Mouse (Mus musculus) liver, embryonic 14.5 days (tissue): Measurements from ENCODE around the gene Chmp1a. TPM values are rescaled to one million over a fixed set of nuclear protein-coding genes. Genes with fewer than 3 reads are reported as not detected.
"Not testable (repeated sequence)": the region's sequence is repeated elsewhere in the genome, so short reads cannot be mapped to it uniquely, and the experiment has no call there.

Experiments
- ATAC-seq: fragments of 200-750 bp; cut with Nextera tagmentation; 2 replicates; pipeline ENCODE4 v1.8.0; 2017; ENCODE audit warnings: moderate number of reproducible peaks, mild to moderate bottlenecking, moderate library complexity; ENCODE audit not compliant: insufficient read depth
- DNase-seq, 3 experiments: peaks; one replicate each; pipeline ENCODE4 v3.0.0-alpha.2; 2012 to 2013; ENCODE audit warnings: low read depth in 3 of 3, low spot score in 3 of 3
- H3K27ac ChIP-seq: fragments of 300-500 bp; sonication (generic); 2 replicates; pipeline ENCODE4 v1.5.1; 2014; ENCODE audit warnings: moderate library complexity, mild to moderate bottlenecking, control low read depth, inconsistent platforms
- H3K27me3 ChIP-seq: fragments of 300-500 bp; sonication (generic); 2 replicates; pipeline ENCODE4 v1.6.1; 2014; ENCODE audit warnings: mild to moderate bottlenecking, low read length, moderate library complexity; ENCODE audit not compliant: control insufficient read depth, insufficient read depth
- H3K36me3 ChIP-seq: fragments of 300-500 bp; sonication (generic); replicated peaks from 2 replicates; pipeline ENCODE4 v1.6.1; 2014; ENCODE audit warnings: low read depth; ENCODE audit not compliant: control insufficient read depth, insufficient read depth
- H3K4me1 ChIP-seq, 2 experiments: fragments of 200-500 bp in 1 of 2; fragments of 300-500 bp in 1 of 2; sonication (generic) in 1 of 2; replicated peaks; 2 replicates each; pipeline ENCODE4 v1.6.1; 2012 to 2014; ENCODE audit warnings: antibody characterized with exemption in 1 of 2, inconsistent platforms in 1 of 2, low read length in 1 of 2; ENCODE audit not compliant: control insufficient read depth in 2 of 2, insufficient read depth in 2 of 2
- H3K4me2 ChIP-seq: fragments of 300-500 bp; sonication (generic); 2 replicates; pipeline ENCODE4 v1.6.1; 2014; ENCODE audit warnings: low read depth, mild to moderate bottlenecking, control low read depth, moderate library complexity
- H3K4me3 ChIP-seq, 2 experiments: fragments of 200-500 bp in 1 of 2; fragments of 300-500 bp in 1 of 2; sonication (generic) in 1 of 2; 2 replicates each; pipeline ENCODE4 v1.5.1; 2012 to 2014; ENCODE audit warnings: low read depth in 2 of 2, low read length in 2 of 2, mild to moderate bottlenecking in 2 of 2, control low read depth in 1 of 2, inconsistent platforms in 1 of 2, moderate library complexity in 1 of 2; ENCODE audit not compliant: insufficient read depth in 1 of 2
- H3K9ac ChIP-seq: fragments of 300-500 bp; sonication (generic); replicated peaks from 2 replicates; pipeline ENCODE4 v1.6.1; 2014; ENCODE audit warnings: mild to moderate bottlenecking, control low read depth, moderate library complexity
- H3K9me3 ChIP-seq: fragments of 300-500 bp; sonication (generic); 2 replicates; pipeline ENCODE4 v1.6.1; 2016; ENCODE audit warnings: low read length, mixed read lengths; ENCODE audit not compliant: control insufficient read depth
- CTCF ChIP-seq: IDR thresholded peaks from 2 replicates; pipeline ENCODE4 v1.5.1; 2016; ENCODE audit warnings: antibody characterized with exemption, low read depth, control low read depth
- EP300 ChIP-seq: IDR thresholded peaks from 2 replicates; pipeline ENCODE4 v1.6.1; 2016; ENCODE audit warnings: antibody characterized with exemption, low read depth
- WGBS: fragments of 180-500 bp; shearing (Covaris S2); extraction: QIAGEN DNeasy Blood & Tissue Kit; methylation state at CpG from one replicate; pipeline ENCODE4 v1.1.7; 2014; ENCODE audit not compliant: insufficient replicate concordance; 5-methylcytosine and 5-hydroxymethylcytosine counted together
- polyA plus RNA-seq, 2 experiments: library from polyadenylated mRNA; depleted of rRNA in 1 of 2; stranded (reverse) in 1 of 2; unstranded in 1 of 2; fragments of >200 nt; fragmentation: Nextera tagmentation in 1 of 2; extraction: Ambion mirVana in 1 of 2; gene quantifications; 2 replicates each; pipeline versions ENCODE4 v1.2.1 to v1.2.3; 2012 to 2014

The Chmp1a gene
- polyA plus RNA-seq, 2 experiments, result 29.9 to 42.9 TPM

GRCm38 (mm10) chr8:123199864-123200263, 12.7 kb downstream of the Chmp1a start:
- no peak for TF ChIP-seq EP300
- TF ChIP-seq CTCF, result no peak
- Histone ChIP-seq H3K9ac (no peak overlapping the region), H3K4me3 (no peak overlapping the region), H3K27ac (no peak overlapping the region), H3K4me2 (no peak overlapping the region), H3K27me3 (no peaks in the 10 kb centered on the region), H3K4me1 (peaks cover 2 to 3% of the 10 kb centered on the region in 2 experiments; a peak in 2 of 4 replicates), H3K36me3 (0 out of 2 replicates have a peak, but pooled peaks cover 2% of the 10 kb centered on the region), H3K9me3 (no peaks in the 10 kb centered on the region)
- ATAC-seq (no peak), DNase-seq (no peak)
- 55% methylated on average over 14 of the region's 14 CpGs for WGBS

- not testable (repeated sequence) for H3K27ac ChIP-seq, H3K27me3 ChIP-seq, H3K4me1 ChIP-seq, H3K4me2 ChIP-seq, H3K9ac ChIP-seq, H3K9me3 ChIP-seq, H3K36me3 ChIP-seq, H3K4me3 ChIP-seq
- DNase-seq (peak; percentile 34 to 67 (median 35)), ATAC-seq (peak; percentile 76; the same call in 1 of the 2 replicates)
- WGBS, result 44% methylated on average over 5 of the region's 5 CpGs
Observed at GRCm38 (mm10) chr8:123197016-123197415, 15.5 kb downstream of the Chmp1a start.

GRCm38 (mm10) chr8:123193771-123194170, 18.8 kb downstream of the Chmp1a start:
- WGBS, result 82% methylated on average over 9 of the region's 9 CpGs
- ATAC-seq (no peak), DNase-seq (no peak)
- H3K27me3 ChIP-seq, result no peaks in the 10 kb centered on the region
- H3K4me1 ChIP-seq, result peaks cover 4 to 20% of the 10 kb centered on the region in 2 experiments; a peak in 3 of 4 replicates
- H3K9me3 ChIP-seq, result no peaks in the 10 kb centered on the region
- no peak overlapping the region for H3K9ac ChIP-seq
- H3K4me2 ChIP-seq, result no peak overlapping the region
- TF ChIP-seq EP300 (no peak), CTCF (no peak)
- H3K36me3 ChIP-seq, result no peaks in the 10 kb centered on the region
- H3K27ac ChIP-seq, result no peak overlapping the region
- no peak overlapping the region for H3K4me3 ChIP-seq

- no peak overlapping the region for H3K27ac ChIP-seq
Observed at GRCm38 (mm10) chr8:123191908-123192307, 20.7 kb downstream of the Chmp1a start.

GRCm38 (mm10) chr8:123190678-123191077, 21.9 kb downstream of the Chmp1a start:
- ATAC-seq (no peak), DNase-seq (peak; percentile 41 to 56 (median 49))
- TF ChIP-seq CTCF (peak; percentile 79), EP300 (no peak)
- Histone ChIP-seq H3K9ac (no peak overlapping the region), H3K36me3 (no peaks in the 10 kb centered on the region), H3K4me3 (no peak overlapping the region), H3K27ac (no peak overlapping the region), H3K4me2 (no peak overlapping the region), H3K9me3 (no peaks in the 10 kb centered on the region), H3K27me3 (no peaks in the 10 kb centered on the region), H3K4me1 (peaks cover 2 to 22% of the 10 kb centered on the region in 2 experiments; a peak in 3 of 4 replicates)
- WGBS, result 3% methylated on average over 9 of the region's 9 CpGs

More at GRCm38 (mm10) chr8:123191908-123192307, 20.7 kb downstream of the Chmp1a start:
- no peak overlapping the region for H3K4me3 ChIP-seq
- ATAC-seq, result no peak
- TF ChIP-seq CTCF, result no peak
- TF ChIP-seq EP300, result no peak
- no peaks in the 10 kb centered on the region for H3K27me3 ChIP-seq
- no peaks in the 10 kb centered on the region for H3K36me3 ChIP-seq
- H3K9me3 ChIP-seq, result no peaks in the 10 kb centered on the region
- peaks cover 6 to 24% of the 10 kb centered on the region in 2 experiments; a peak in 3 of 4 replicates for H3K4me1 ChIP-seq
- WGBS, result 51% methylated on average over 7 of the region's 8 CpGs
- no peak for DNase-seq
- H3K4me2 ChIP-seq, result no peak overlapping the region
- H3K9ac ChIP-seq, result no peak overlapping the region
